Mouse (Mus musculus) urinary bladder, postnatal 10 days (tissue): ENCODE results near the gene Smim24.

Experiments used
- DNase-seq: peaks from one replicate; pipeline ENCODE4 v3.0.0; 2022; ENCODE audit warnings: low spot score

Gene Smim24

GRCm38 (mm10) chr10:81441019-81441418 lies 48.2 kb downstream of the Smim24 start:
- DNase-seq = no peak
